Mouse (Mus musculus) forelimb bud, embryonic 11.5 days (tissue): ENCODE data around the gene Pou3f4.
"Not testable (repeated sequence)": the region's sequence is repeated elsewhere in the genome, so short reads cannot be mapped to it uniquely, and the experiment has no call there.

ENCODE experiments used
- DNase-seq: peaks from one replicate; pipeline ENCODE4 v3.0.0-alpha.2; 2012; ENCODE audit warnings: low read depth, low spot score

Pou3f4 gene

DNA sequence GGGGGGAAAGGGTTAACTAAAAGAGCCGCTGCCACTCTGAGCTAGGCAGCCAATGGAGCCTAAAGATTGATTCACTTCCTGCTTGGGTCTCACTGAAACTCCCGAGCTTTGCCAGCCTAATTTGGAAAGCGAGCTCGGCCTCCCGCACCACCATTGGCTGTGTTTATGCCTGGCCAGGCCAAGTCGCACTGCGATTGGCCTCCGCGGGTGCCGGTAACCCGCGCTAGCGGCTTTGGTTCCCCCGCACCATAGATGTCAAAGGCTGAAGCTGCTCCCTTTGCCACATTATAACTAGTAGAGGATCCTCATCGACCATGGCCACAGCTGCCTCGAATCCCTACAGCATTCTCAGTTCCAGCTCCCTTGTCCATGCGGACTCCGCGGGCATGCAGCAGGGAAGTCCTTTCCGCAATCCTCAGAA is at the start of gene Pou3f4:
TSS of gene Pou3f4 (plus strand) at position 130 of the 421 bp plus-strand sequence.
- DNase-seq, result peak; percentile 78

DNA sequence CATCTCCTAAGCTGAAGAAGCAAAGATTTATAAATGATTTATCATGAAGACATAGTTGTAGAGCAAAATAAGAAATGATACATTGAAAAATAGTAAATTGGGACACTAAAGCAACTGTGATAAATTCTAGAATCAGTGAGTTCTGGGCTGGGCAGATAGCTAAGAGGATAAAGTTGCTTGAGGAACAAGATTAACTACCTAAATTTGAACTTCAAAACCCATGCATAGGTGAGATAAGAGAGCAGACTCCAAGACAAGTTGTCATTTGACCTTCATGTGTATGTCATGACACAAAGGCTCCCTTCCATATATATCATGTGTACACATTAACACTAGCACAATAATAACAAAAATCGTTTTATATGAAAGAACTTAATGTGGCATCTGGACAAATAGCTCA is 48.1 kb upstream of the Pou3f4 start:
- DNase-seq, result no peak

DNA sequence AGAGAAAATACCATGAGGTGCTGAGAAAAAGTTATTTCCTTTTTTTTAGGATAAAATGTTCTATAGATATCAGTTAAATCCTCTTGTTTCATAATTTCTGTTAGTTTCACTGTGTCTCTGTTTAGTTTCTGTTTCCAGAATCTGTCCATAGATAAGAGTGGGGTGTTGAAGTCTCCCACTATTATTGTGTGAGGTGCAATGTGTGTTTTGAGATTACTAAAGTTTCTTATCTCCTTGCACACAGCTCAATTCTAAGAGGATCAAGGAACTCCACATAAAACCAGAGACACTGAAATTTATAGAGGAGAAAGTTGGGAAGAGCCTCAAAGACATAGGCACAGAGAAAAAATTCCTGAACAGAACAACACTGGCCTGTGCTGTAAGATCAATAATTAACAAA is 39.3 kb upstream of the Pou3f4 start:
- DNase-seq, result not testable (repeated sequence)

DNA sequence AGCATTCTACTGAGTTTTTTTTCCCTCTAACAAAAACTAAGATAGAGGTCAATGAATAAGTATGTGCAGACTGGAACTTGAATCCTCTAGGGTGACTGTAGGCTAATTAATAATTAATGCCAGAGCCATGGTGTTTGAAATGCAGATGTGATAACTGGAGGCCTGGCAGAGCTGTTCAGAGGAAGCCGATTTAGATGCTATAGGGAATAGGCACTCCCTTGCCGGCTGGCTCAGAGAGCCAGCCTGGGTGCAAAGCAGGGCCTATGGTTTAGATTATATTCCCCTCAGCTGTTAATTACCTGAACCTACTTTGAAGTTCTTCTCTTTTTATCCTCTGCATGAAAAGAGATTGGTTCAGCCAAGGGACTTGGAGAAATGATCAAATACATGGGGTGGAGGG is 11.6 kb upstream of the Pou3f4 start:
- DNase-seq, result no peak

DNA sequence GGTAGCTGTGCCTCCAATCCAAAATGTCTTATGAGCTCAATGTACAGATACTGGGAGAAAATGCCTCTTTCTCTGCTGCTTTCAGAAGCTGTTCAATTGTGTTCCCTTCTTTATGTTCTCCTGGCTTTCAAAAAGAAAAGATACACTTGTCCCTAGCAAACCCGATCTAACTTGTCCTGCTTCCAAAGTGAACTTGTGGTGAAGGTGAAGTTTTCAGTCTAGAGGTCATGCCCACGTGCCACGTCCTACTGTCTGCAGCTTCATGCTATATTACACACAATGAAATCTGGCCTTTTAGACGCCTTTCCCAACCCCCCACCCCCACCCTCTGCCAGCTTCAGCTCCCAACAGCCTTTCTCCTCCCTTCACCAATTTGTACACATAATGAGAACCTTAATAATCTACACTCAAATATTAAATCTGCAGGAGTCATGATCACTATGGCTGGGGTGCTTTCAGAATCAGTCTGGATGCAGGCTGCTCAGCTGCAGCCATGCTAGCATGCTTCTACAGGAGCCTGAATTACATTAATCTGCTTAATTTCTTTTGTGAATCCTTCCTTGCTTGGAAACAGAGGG is 4.0 kb upstream of the Pou3f4 start:
- DNase-seq, result no peak

DNA sequence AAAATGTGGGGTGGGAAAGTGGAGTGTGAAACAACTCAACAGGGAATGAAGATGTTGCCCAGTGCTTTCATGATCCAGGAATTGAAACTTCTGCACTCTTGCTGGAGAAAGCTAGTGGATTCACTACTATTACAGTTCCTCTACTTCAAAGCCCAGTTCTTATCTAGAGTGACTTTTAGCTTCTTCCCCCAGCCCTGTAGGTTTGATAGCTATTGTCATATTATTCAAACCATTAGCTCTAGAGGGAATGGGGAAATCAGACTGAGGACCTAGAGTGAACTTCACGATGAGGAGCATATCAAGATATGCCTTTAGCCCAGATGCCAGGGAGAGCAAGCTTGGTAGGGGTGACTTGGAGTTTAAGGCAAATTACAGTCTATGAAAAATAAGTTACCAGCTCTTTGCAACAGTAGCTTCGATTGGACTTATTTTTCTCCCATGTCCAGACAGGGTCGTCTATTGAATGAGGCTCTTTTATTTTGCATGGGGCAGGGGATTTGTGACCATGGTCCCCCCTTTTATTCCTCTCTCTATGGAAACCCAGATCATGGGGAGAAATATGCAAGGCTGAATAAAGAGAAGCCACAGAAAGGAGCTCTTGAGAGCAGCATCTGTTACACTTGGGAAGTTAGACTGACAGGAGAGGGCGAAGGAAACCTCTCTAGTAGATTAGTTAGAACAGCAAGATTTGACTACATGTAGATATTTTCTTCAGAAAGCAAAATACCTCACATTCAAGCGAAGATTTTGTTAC is 3.1 kb upstream of the Pou3f4 start:
- no peak for DNase-seq

DNA sequence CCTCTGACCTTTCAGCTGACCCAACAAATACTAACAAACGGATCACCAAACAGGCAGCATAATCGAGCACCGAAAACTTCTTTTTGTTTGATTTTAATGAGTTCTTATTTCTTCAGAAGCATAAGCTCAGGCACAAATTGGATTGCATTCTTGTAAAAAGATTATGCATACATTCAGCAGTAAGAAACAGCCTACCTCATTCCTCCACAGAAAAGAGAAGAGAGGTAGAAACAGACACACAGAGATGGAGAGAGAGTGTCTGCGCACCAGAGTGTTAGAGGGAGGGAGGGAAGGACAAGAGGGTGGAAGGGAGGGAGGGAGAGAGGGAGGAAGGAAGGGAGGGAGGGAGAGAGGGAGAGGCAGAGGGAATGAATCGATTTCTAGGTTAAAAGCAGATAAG is 2.0 kb upstream of the Pou3f4 start:
- DNase-seq, result no peak

DNA sequence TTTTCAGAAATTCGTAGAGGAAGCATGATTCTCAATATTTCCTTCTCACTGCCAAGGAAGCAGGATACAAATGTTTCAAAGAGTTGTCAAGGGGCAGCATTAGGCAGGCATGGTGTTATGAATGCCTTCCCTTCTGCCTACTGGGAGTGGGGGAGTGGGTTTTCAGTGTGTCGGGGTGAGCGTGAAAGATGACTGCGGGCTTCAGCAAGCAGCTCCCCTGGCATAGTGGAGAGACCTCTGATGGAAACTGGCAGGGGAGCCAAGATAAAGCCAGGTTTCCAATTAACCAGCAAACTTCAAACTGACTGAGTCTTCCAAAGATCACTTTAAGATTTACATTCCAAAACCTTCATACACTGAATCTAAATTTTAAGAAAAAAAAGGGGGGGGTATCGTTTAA is 679 bp upstream of the Pou3f4 start:
- no peak for DNase-seq

DNA sequence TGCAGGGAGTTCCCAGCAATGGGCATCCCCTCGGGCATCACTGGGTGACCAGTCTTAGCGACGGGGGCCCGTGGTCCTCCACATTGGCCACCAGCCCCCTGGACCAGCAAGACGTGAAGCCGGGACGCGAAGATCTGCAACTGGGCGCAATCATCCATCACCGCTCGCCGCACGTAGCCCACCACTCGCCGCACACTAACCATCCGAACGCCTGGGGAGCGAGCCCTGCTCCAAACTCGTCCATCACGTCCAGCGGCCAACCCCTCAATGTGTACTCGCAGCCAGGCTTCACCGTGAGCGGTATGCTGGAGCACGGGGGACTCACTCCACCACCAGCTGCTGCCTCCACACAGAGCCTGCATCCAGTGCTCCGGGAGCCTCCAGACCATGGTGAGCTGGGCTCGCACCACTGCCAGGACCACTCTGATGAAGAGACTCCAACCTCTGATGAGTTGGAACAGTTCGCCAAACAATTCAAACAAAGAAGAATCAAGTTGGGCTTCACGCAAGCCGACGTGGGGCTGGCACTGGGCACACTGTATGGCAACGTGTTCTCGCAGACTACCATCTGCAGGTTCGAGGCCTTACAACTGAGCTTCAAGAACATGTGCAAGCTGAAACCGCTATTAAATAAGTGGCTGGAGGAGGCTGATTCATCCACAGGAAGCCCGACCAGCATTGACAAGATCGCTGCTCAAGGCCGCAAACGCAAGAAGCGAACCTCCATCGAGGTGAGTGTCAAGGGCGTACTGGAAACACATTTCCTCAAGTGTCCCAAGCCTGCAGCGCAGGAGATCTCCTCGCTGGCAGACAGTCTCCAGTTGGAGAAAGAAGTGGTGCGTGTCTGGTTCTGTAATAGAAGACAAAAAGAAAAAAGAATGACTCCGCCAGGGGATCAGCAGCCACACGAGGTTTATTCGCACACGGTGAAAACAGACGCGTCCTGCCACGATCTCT is 790 bp downstream of the Pou3f4 start:
- DNase-seq, result no peak

DNA sequence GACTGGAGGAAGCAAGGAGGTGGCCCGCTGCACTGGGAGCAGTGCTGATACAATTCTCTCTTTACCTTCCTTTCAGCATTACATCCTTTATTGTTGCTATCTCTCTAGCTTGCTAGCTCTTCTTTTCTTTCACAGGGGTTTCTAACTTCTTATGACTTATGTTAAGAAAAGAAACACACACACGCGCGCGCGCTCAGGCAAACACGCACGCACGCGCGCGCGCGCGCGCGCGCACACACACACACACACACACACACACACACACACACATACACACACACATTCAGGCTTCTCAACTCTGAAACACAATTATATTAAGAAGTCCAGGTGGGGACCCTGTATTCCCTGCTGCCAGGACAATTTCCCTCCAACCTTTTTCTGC is 1.5 kb downstream of the Pou3f4 start:
- no peak for DNase-seq

DNA sequence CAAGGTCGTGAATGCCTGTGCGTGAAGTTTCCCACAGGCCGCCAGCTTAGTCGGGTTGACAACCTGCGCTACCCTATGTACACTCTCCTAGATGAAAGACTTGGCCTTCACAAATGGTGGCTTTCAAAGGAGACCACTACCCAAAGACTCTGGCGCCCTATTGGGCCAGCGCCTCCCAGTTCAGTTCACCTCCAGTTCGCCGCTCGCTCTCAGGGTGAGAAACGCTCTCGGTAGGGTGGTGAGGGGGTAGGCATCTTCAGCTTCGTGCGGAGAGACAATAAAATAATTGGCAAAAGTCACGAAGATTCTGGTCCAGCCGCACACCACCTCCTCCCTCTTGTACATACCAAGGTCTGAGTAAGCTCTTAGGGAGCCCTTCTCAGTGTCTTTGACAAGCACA is 2.5 kb downstream of the Pou3f4 start:
- no peak for DNase-seq

DNA sequence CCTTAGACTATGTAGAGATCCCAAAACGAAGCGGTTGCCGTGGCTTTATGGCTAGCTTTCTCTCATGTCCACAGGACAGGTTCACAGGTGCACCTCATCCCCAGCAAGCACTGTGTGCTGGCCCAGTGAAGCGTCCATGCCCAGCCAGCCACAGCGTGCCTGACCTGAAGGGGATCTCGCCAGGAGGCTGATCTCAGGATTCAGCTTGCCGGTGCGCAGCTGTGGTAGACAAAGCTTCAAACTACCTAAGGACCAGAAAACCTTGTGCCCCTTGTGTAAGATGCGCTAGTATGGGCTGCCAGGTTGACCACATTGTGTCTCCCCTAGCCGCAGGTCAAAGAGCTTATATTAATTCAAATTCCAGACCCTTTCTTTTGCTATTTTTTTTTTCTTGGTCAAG is 3.1 kb downstream of the Pou3f4 start:
- DNase-seq, result no peak

DNA sequence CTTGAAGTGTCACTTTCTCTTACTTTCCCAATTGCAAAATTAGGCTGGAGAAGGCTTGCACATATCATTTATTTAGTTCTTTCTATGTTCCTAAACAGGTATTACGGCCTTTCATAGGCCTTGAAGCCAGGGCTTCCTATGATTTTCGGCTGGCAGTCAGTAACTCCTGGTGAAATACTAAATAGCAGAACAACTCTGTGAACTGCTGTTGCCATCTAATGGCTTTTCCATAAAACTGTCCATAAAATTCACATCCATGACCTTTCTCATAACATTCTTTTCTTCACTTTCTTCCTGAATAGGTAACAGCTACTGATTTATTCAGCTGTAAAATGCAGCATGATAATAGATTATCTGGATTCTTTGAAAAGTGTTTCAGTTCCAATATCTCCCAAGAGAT is 23.4 kb downstream of the Pou3f4 start:
- DNase-seq, result no peak

DNA sequence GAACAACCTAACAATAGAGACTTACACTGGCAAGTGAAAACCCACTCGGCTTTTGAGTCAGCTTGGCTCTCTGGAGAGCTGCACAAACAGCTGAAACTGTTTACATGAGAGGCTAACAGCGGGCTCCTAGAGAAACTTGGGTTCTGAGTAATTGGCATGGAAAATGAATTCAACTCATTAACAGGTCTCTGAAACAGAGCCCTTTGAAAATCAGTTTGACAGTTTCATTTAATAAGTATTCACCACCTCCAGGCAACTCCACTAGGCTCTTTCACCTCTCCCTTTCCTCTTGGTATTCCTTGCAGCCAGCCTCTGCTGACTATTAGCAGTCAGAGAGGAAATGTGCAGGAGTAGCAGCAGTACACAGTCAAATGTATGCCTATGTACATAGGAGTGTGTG is 37.2 kb downstream of the Pou3f4 start:
- DNase-seq, result peak; percentile 0
